9 mouse cellular contexts compared by ENCODE assay signal in genomic region chr7:19208944-19209472, GRCm38 (mm10). TPM values are rescaled to one million over a fixed set of nuclear protein-coding genes. Genes with fewer than 3 reads are reported as not detected.
A peak's percentile ranks its signal among the peaks of the same experiment; 100 is the strongest.
DNase-seq lines count a peak whose midpoint lies in the region; ATAC-seq and TF ChIP-seq lines count a peak whose summit lies in the region.
"Had no signal": no experiment of that assay in that cellular context is flagged by ENCODE, and none has a peak within 500 bp of the region (broad histone marks: within the 10 kb centered on the region; RNA-seq: fewer than 3 reads in every experiment).

No protein-coding gene starts in this region.

- no peak overlapping the region for H3K27ac ChIP-seq in liver, embryonic 14.5 days
- H3K27ac ChIP-seq in liver, embryonic 12.5 days, result no peak overlapping the region
- no peak overlapping the region for H3K27ac ChIP-seq in forebrain, embryonic 12.5 days
- H3K27ac ChIP-seq: stomach, embryonic 15.5 days had no signal

- H3K27me3 ChIP-seq in liver, embryonic 14.5 days (ENCODE audit: control insufficient read depth, insufficient read depth, low read length), result peaks cover 25% of the 10 kb centered on the region
- peaks cover 39% of the 10 kb centered on the region for H3K27me3 ChIP-seq in liver, embryonic 12.5 days (replicated peaks)
- H3K27me3 ChIP-seq in forebrain, embryonic 12.5 days, result peaks cover 24% of the 10 kb centered on the region
- H3K27me3 ChIP-seq: stomach, embryonic 15.5 days had no signal

- no peak for ATAC-seq in liver, embryonic 14.5 days (ENCODE audit: insufficient read depth)
- ATAC-seq in liver, embryonic 12.5 days, result no peak
- no peak for ATAC-seq in forebrain, embryonic 12.5 days (ENCODE audit: low FRiP score)

- 43% methylated on average over 7 of the region's 7 CpGs for WGBS in liver, embryonic 14.5 days (ENCODE audit: insufficient replicate concordance)
- WGBS in liver, embryonic 12.5 days (ENCODE audit: insufficient replicate concordance), result 49% methylated on average over 7 of the region's 7 CpGs
- 53% methylated on average over 7 of the region's 7 CpGs for WGBS in forebrain, embryonic 12.5 days

- TF ChIP-seq POLR2A in brain, embryonic 14.5 days (IDR thresholded peaks at IDR 0.05; ENCODE audit: borderline replicate concordance, extremely low read depth, insufficient read depth, insufficient read length, poor library complexity, severe bottlenecking), result no peak

- no peak overlapping the region for H3K9ac ChIP-seq in liver, embryonic 14.5 days (replicated peaks)
- H3K9ac ChIP-seq in liver, embryonic 12.5 days, result no peak overlapping the region
- H3K9ac ChIP-seq in forebrain, embryonic 12.5 days, result no peak overlapping the region
- H3K9ac ChIP-seq: stomach, embryonic 15.5 days had no signal

- TF ChIP-seq CTCF in liver, embryonic 14.5 days (IDR thresholded peaks at IDR 0.05; ENCODE audit: low read depth), result peak; percentile 76
- TF ChIP-seq CTCF in brain, embryonic 14.5 days (IDR thresholded peaks at IDR 0.05; ENCODE audit: borderline replicate concordance, extremely low read depth, insufficient read depth, insufficient read length), result peak; percentile 57; the same call in 1 of the 2 replicates

- no peak overlapping the region for H3K4me2 ChIP-seq in liver, embryonic 14.5 days (ENCODE audit: low read depth)
- H3K4me2 ChIP-seq in liver, embryonic 12.5 days, result no peak overlapping the region
- no peak overlapping the region for H3K4me2 ChIP-seq in forebrain, embryonic 12.5 days
- H3K4me2 ChIP-seq: stomach, embryonic 15.5 days had no signal

- H3K4me1 ChIP-seq in liver, embryonic 14.5 days (replicated peaks; ENCODE audit: control insufficient read depth in 2 of 2, insufficient read depth in 2 of 2, low read length in 1 of 2), result no peaks in the 10 kb centered on the region; a peak in 1 of 4 replicates
- H3K4me1 ChIP-seq in liver, embryonic 12.5 days, result peaks cover 21% of the 10 kb centered on the region
- peaks cover 11% of the 10 kb centered on the region for H3K4me1 ChIP-seq in forebrain, embryonic 12.5 days

- H3K9me3 ChIP-seq in liver, embryonic 14.5 days (ENCODE audit: control insufficient read depth, low read length), result no peaks in the 10 kb centered on the region; the same call in 1 of the 2 replicates
- H3K9me3 ChIP-seq in liver, embryonic 12.5 days (replicated peaks), result peaks cover 5% of the 10 kb centered on the region
- peaks cover 4% of the 10 kb centered on the region; the same call in 1 of the 2 replicates for H3K9me3 ChIP-seq in forebrain, embryonic 12.5 days
- H3K9me3 ChIP-seq: stomach, embryonic 15.5 days had no signal

- peak; percentile 66 to 71 for DNase-seq in cerebellum, adult 18-20 months
- no peak for DNase-seq in cerebellum, adult 11 months
- DNase-seq in liver, embryonic 14.5 days (ENCODE audit: low read depth in 3 of 3, low spot score in 3 of 3), result peak in 1 of 3 experiments; percentile 24
- DNase-seq in brain, embryonic 14.5 days (ENCODE audit: low read depth), result peak; percentile 68
- peak; percentile 77 for DNase-seq in kidney, postnatal 10 days
- peak; percentile 70 for DNase-seq in retina, postnatal 7 days (ENCODE audit: low read depth, low spot score)

- no peak for TF ChIP-seq EP300 in liver, embryonic 14.5 days (IDR thresholded peaks at IDR 0.05; ENCODE audit: low read depth)

- H3K36me3 ChIP-seq in liver, embryonic 14.5 days (replicated peaks; ENCODE audit: control insufficient read depth, insufficient read depth, low read depth), result no peaks in the 10 kb centered on the region
- peaks cover 19% of the 10 kb centered on the region for H3K36me3 ChIP-seq in liver, embryonic 12.5 days
- peaks cover 21% of the 10 kb centered on the region for H3K36me3 ChIP-seq in forebrain, embryonic 12.5 days (replicated peaks)

- H3K4me3 ChIP-seq in liver, embryonic 14.5 days (ENCODE audit: insufficient read depth in 1 of 2, low read depth in 2 of 2, low read length in 2 of 2), result no peak overlapping the region
- H3K4me3 ChIP-seq in liver, embryonic 12.5 days, result no peak overlapping the region
- H3K4me3 ChIP-seq in forebrain, embryonic 12.5 days (replicated peaks), result no peak overlapping the region
- H3K4me3 ChIP-seq: stomach, embryonic 15.5 days had no signal

RNA-seq across cellular contexts. Expression of gene Gpr4, which starts 3.3 kb away (rescaled TPM):
- 0.35 and 0.53 TPM in 2 replicates for polyA plus RNA-seq in liver, embryonic 14.5 days (2012; rRNA removed)
- 0.10 and 0.23 TPM in 2 replicates for polyA plus RNA-seq in liver, embryonic 14.5 days (2014; fragmentation: Nextera tagmentation; extraction: Ambion mirVana)
- polyA plus RNA-seq in liver, embryonic 12.5 days (2016; fragmentation: Nextera tagmentation; extraction: Ambion mirVana), result 0.51 and 0.62 TPM in 2 replicates
- 4.7 and 5.3 TPM in 2 replicates for polyA plus RNA-seq in brain, embryonic 14.5 days (2012; rRNA removed)
- polyA plus RNA-seq in forebrain, embryonic 12.5 days (2016; fragmentation: Nextera tagmentation; extraction: Ambion mirVana), result 1.6 and 1.7 TPM in 2 replicates

RNA-seq across cellular contexts. Expression of gene Opa3, which starts 19.1 kb away (rescaled TPM):
- polyA plus RNA-seq in liver, embryonic 14.5 days (2012; rRNA removed), result 8.3 and 9.1 TPM in 2 replicates
- polyA plus RNA-seq in liver, embryonic 14.5 days (2014; fragmentation: Nextera tagmentation; extraction: Ambion mirVana), result 12.8 and 14.6 TPM in 2 replicates
- polyA plus RNA-seq in liver, embryonic 12.5 days (2016; fragmentation: Nextera tagmentation; extraction: Ambion mirVana), result 22.1 and 23.3 TPM in 2 replicates
- 31.1 and 33.3 TPM in 2 replicates for polyA plus RNA-seq in brain, embryonic 14.5 days (2012; rRNA removed)
- polyA plus RNA-seq in forebrain, embryonic 12.5 days (2016; fragmentation: Nextera tagmentation; extraction: Ambion mirVana), result 45.5 and 48.3 TPM in 2 replicates

RNA-seq across cellular contexts. Expression of gene Eml2, which starts 32.8 kb away (rescaled TPM):
- 6.1 and 7.3 TPM in 2 replicates for polyA plus RNA-seq in liver, embryonic 14.5 days (2012; rRNA removed)
- polyA plus RNA-seq in liver, embryonic 14.5 days (2014; fragmentation: Nextera tagmentation; extraction: Ambion mirVana), result 0.98 and 1.3 TPM in 2 replicates
- 4.1 and 5.1 TPM in 2 replicates for polyA plus RNA-seq in liver, embryonic 12.5 days (2016; fragmentation: Nextera tagmentation; extraction: Ambion mirVana)
- polyA plus RNA-seq in brain, embryonic 14.5 days (2012; rRNA removed), result 42.4 and 48.3 TPM in 2 replicates
- polyA plus RNA-seq in forebrain, embryonic 12.5 days (2016; fragmentation: Nextera tagmentation; extraction: Ambion mirVana), result 5.8 and 6.5 TPM in 2 replicates

RNA-seq across cellular contexts. Expression of gene Gipr, which starts 43.1 kb away (rescaled TPM):
- 0.05 and 0.16 TPM in 2 replicates for polyA plus RNA-seq in liver, embryonic 14.5 days (2012; rRNA removed)
- 0.10 TPM in 1 of 2 replicates, not detected in the other for polyA plus RNA-seq in liver, embryonic 14.5 days (2014; fragmentation: Nextera tagmentation; extraction: Ambion mirVana)
- 0.18 and 0.41 TPM in 2 replicates for polyA plus RNA-seq in liver, embryonic 12.5 days (2016; fragmentation: Nextera tagmentation; extraction: Ambion mirVana)
- 9.6 and 24.5 TPM in 2 replicates for polyA plus RNA-seq in brain, embryonic 14.5 days (2012; rRNA removed)
- 1.1 and 1.3 TPM in 2 replicates for polyA plus RNA-seq in forebrain, embryonic 12.5 days (2016; fragmentation: Nextera tagmentation; extraction: Ambion mirVana)

RNA-seq across cellular contexts. Expression of gene Snrpd2, which starts 59.5 kb away (rescaled TPM):
- 40.7 and 67.5 TPM in 2 replicates for polyA plus RNA-seq in liver, embryonic 14.5 days (2012; rRNA removed)
- polyA plus RNA-seq in liver, embryonic 14.5 days (2014; fragmentation: Nextera tagmentation; extraction: Ambion mirVana), result 75.3 and 76.0 TPM in 2 replicates
- polyA plus RNA-seq in liver, embryonic 12.5 days (2016; fragmentation: Nextera tagmentation; extraction: Ambion mirVana), result 97.8 and 98.3 TPM in 2 replicates
- polyA plus RNA-seq in brain, embryonic 14.5 days (2012; rRNA removed), result 95.5 and 107 TPM in 2 replicates
- 148 and 153 TPM in 2 replicates for polyA plus RNA-seq in forebrain, embryonic 12.5 days (2016; fragmentation: Nextera tagmentation; extraction: Ambion mirVana)
